Mouse (Mus musculus): ENCODE data around the gene Tmem184c. TPM values are rescaled to one million over a fixed set of nuclear protein-coding genes. Genes with fewer than 3 reads are reported as not detected.

Gene Tmem184c
- 44.5 and 46.6 TPM in 2 replicates for polyA plus RNA-seq (2012; rRNA removed)

DNA sequence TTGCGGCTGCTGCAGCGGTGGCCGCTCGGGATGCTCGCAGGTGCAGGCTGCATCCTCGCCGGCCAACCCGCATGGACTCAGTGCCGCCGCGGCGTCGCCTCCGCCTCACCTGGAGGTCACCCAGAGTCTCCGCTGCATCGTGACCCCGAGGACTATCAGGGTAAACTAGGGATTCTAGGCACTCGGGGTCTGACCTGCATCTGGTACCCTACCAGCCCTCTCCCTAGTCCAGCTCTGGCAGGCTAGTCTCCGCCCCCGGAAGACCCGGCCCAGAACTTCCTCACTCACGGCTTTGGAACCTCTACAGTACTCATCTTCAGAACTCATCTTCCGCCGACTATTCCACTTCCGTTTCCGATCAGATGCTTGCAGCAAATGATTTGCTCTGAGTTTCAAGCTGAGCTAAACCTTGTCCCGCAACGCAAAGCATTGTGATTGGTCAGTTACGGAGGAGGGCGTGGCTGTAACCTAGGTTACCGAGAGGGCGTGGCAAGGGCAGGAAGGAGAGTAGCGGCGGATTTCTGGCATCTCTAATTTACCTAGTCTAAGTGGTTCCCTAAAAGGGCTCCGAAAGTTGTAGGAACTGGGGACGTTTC, at the start of gene Tmem184c:
Gene Tmem184c, minus strand, starts transcription at position 325 of the 596 bp plus-strand sequence.
- peak; percentile 99 for DNase-seq (ENCODE audit: low read depth)
- TF ChIP-seq POLR2A (IDR thresholded peaks at IDR 0.05; ENCODE audit: borderline replicate concordance, extremely low read depth, insufficient read depth, insufficient read length, poor library complexity, severe bottlenecking) (peak; percentile 43; the same call in 1 of the 2 replicates), CTCF (IDR thresholded peaks at IDR 0.05; ENCODE audit: borderline replicate concordance, extremely low read depth, insufficient read depth, insufficient read length) (no peak)

DNA sequence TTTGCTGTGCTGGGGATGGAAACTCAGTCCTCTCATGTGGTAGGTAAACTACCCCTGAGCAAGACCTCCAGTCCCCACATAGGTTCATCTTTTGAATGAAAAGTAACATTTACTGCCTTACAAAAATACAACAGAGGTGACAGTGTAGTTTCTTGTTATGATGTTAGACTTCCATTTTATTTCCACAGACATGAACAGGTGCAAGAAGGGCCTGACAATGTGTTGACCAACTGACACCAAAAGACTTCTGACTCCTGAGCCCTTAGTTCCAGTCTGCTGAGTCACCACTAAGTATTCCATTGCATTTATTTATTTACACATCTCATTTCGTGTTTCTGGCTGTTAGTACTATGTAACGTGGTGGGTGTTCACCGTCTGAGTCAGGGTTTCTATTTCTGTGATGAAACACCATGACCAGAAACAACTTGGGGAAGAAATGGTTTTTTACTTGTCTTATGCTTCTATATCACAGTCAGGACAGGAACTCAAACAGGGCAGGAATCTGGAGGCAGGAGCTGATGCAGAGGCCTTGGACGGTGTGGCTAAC, 49.1 kb upstream of the Tmem184c start:
- DNase-seq (ENCODE audit: low read depth): no peak
- TF ChIP-seq POLR2A (IDR thresholded peaks at IDR 0.05; ENCODE audit: borderline replicate concordance, extremely low read depth, insufficient read depth, insufficient read length, poor library complexity, severe bottlenecking) (no peak), CTCF (IDR thresholded peaks at IDR 0.05; ENCODE audit: borderline replicate concordance, extremely low read depth, insufficient read depth, insufficient read length) (no peak)

DNA sequence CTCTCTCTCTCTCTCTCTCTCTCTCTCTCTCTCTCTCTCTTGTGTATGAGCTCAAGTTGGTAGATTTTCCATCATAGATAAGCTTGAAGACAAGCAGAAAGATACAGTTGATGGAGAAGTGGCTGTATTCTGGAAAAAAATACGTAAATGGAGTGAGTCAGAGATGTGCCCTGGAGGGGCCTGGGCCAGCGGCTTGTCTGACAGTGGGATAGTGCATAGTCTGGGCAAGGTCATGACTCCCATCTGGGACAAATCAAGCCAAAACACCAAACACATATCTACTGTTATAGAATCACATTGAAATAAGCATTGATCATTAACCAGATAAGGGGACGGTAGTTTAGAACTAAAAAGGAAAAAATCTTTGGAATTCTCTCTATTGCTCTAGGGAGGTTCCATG, 47.9 kb upstream of the Tmem184c start:
- DNase-seq (ENCODE audit: low read depth): no peak
- TF ChIP-seq POLR2A (IDR thresholded peaks at IDR 0.05; ENCODE audit: borderline replicate concordance, extremely low read depth, insufficient read depth, insufficient read length, poor library complexity, severe bottlenecking): no peak
- TF ChIP-seq CTCF (IDR thresholded peaks at IDR 0.05; ENCODE audit: borderline replicate concordance, extremely low read depth, insufficient read depth, insufficient read length): no peak

GRCm38 (mm10) chr8:77650646-77651190, 40.2 kb upstream of the Tmem184c start:
- TF ChIP-seq CTCF (IDR thresholded peaks at IDR 0.05; ENCODE audit: borderline replicate concordance, extremely low read depth, insufficient read depth, insufficient read length): no peak
- no peak for TF ChIP-seq POLR2A (IDR thresholded peaks at IDR 0.05; ENCODE audit: borderline replicate concordance, extremely low read depth, insufficient read depth, insufficient read length, poor library complexity, severe bottlenecking)
- no peak for DNase-seq (ENCODE audit: low read depth)

DNA sequence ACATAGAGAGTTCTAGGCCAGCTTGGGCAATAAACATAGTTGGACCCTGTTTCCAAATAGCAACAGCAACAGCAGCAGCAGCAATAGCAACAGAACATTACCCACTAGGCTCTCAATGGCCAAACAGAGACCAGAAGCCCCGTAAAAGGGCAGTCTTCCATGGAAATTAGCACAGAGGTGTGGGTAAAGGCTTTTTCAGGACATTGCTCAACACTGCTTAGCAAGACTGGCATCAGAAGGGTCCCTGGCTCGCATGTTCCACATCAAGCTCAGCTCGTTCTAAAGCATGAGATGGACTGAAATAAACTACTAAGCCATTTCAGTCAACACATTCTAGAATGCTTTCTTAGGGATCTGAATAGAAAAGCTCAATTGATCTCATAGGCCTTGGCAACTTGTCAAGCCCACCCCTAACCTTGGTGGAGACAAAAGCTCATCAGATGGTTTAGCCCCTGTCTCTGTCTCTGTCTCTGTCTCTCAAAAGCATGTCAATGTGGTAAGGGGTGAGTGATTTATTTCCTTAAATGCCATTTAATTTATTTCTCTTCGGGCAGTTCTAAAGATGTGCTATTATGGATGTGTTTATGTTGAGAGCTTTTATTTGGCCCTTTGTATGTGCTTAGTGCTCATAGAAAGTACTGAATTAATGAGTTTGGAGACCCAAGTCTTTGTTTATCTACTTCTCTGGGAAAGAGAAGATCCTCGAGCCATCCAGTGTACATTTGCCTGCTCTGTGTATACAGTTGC, 29.8 kb upstream of the Tmem184c start:
- peak; percentile 23 for DNase-seq (ENCODE audit: low read depth)
- TF ChIP-seq CTCF (IDR thresholded peaks at IDR 0.05; ENCODE audit: borderline replicate concordance, extremely low read depth, insufficient read depth, insufficient read length) (no peak), POLR2A (IDR thresholded peaks at IDR 0.05; ENCODE audit: borderline replicate concordance, extremely low read depth, insufficient read depth, insufficient read length, poor library complexity, severe bottlenecking) (no peak)

DNA sequence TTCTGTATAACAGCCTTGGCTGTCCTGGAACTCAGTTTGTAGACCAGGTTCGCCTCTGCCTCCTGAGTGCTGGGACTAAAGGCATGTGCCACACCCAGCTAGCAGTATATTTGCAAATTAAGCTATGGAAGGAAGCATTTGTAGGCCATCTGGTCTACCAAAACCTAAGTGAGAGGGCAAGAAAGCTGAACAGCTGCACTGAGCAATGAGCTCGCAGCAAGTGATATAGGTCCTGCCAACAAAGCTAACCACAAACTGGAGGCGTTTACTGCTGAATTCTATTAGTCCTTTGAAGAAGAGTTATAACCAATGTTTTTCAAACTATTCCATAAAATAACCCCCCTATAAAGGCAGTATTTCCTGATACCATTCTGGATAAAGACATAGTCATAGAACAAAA, 27.1 kb upstream of the Tmem184c start:
- TF ChIP-seq POLR2A (IDR thresholded peaks at IDR 0.05; ENCODE audit: borderline replicate concordance, extremely low read depth, insufficient read depth, insufficient read length, poor library complexity, severe bottlenecking): no peak
- no peak for DNase-seq (ENCODE audit: low read depth)

DNA sequence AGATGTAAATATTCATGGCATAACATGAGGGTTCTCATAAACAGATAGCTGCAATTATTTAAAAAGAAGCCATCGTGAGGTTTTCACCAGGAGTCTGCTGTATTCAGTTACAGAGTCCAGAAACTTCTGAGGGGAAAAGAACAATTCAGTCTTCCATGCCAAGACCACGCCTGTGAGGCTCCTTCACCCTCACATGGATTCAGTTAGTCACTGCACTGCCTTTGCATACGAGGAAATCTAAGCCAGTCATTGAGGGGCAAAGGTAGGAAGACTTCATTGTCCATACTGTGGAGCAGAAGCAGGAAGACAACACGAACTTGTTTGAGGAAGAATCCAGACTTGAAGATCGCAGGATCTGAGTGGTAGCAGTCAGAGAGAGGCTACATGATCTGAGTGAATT, 23.5 kb upstream of the Tmem184c start:
- DNase-seq (ENCODE audit: low read depth): no peak
- no peak for TF ChIP-seq POLR2A (IDR thresholded peaks at IDR 0.05; ENCODE audit: borderline replicate concordance, extremely low read depth, insufficient read depth, insufficient read length, poor library complexity, severe bottlenecking)
- TF ChIP-seq CTCF (IDR thresholded peaks at IDR 0.05; ENCODE audit: borderline replicate concordance, extremely low read depth, insufficient read depth, insufficient read length): no peak

DNA sequence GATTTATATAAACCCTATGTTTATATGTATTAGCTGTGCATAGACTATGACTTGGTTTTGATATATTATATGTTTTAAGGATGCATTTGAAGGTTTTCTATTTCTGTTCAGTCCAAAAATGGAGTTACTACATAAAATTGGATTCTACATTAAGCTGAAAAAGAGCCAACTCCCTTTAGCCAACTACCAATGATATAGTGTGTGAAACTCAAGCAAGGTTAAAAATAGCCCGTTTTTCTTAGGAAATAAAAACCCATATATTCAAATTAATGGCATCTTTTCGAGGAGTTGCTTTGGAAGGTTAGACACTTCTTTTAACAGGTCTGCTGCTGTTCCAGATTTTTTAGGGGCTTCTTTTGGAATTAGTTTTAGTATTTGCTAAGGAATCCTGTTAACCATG, 22.7 kb upstream of the Tmem184c start:
- DNase-seq (ENCODE audit: low read depth): no peak
- no peak for TF ChIP-seq POLR2A (IDR thresholded peaks at IDR 0.05; ENCODE audit: borderline replicate concordance, extremely low read depth, insufficient read depth, insufficient read length, poor library complexity, severe bottlenecking)
- TF ChIP-seq CTCF (IDR thresholded peaks at IDR 0.05; ENCODE audit: borderline replicate concordance, extremely low read depth, insufficient read depth, insufficient read length): no peak

DNA sequence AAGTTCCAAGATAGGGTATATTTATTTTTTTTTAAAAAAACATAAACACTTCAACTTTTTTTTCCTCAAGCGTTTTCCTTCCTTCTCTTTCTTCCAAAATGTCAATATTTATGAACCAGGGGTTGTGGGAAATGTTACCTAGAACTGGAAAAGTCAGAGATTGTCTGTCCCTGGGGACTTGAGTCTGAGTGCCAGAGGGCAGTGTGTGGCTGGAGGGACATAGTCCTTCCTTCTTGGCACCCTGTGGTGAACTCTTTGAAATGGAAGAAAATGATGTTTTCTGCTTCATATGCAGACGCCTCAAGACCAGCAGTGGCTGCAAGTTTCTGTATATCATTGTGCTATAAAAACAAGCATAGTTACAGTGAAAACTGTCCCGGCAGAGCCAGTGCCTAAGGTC, 20.2 kb upstream of the Tmem184c start:
- TF ChIP-seq POLR2A (IDR thresholded peaks at IDR 0.05; ENCODE audit: borderline replicate concordance, extremely low read depth, insufficient read depth, insufficient read length, poor library complexity, severe bottlenecking) (no peak), CTCF (IDR thresholded peaks at IDR 0.05; ENCODE audit: borderline replicate concordance, extremely low read depth, insufficient read depth, insufficient read length) (no peak)
- peak; percentile 29 for DNase-seq (ENCODE audit: low read depth)

DNA sequence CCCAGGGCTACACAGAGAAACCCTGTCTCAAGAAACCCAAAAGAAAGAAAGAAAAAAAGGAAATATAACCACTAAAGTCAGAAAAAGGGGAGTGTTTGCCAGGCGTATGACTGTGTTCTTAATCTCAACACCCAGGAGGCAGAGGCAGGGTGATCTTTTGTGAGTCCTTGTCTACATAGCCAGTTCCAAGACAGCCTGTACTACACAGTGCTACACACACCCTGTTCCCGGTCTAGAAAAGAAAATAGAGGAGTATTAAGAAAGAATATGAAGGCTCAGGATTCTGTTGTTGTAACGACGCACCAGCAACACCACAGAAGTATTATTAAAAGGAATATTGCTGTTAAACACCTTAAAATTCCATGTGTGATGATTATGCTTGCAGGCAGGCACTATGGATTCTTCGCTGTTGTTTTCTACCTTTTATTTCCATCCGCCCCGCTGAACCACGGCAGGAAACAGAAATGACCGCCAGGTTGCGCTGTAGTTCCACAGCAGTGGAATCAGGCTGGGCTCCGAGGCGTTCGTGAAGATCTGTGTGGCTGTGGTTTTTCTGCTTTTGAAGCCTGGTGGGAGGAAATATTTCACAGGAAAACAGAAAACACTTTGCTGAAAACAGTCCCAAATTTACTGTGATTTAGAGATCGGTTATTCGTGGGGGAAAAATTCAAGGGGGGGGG, 19.5 kb upstream of the Tmem184c start:
- TF ChIP-seq CTCF (IDR thresholded peaks at IDR 0.05; ENCODE audit: borderline replicate concordance, extremely low read depth, insufficient read depth, insufficient read length) (peak; percentile 98), POLR2A (IDR thresholded peaks at IDR 0.05; ENCODE audit: borderline replicate concordance, extremely low read depth, insufficient read depth, insufficient read length, poor library complexity, severe bottlenecking) (no peak)
- DNase-seq (ENCODE audit: low read depth): peak; percentile 91

DNA sequence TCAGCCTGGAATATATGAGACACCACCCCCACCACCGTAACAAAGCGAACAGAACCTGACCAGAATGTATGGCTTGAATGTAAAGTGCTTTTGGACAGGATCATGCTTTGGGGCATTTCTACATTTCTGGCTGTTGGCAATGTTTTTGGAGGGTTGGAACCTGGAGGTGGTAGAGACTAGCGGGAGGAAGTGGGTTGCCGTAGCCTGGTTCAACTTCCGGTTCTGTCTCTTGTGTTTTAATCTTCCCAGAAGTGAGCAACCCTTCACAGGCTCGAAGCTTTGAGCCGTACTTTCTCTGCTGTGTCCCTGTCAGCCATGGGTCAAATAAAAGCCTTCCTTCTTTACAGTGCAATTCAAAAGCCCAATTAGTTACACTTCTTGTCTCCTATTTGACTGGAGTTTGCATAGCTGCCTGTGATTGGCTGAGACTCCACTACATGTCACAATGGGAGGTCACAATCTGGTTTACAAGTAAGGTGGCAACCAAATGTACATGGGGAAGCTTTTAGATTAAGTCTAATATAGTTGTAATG, 13.2 kb upstream of the Tmem184c start:
- DNase-seq (ENCODE audit: low read depth): peak; percentile 17
- TF ChIP-seq POLR2A (IDR thresholded peaks at IDR 0.05; ENCODE audit: borderline replicate concordance, extremely low read depth, insufficient read depth, insufficient read length, poor library complexity, severe bottlenecking) (no peak), CTCF (IDR thresholded peaks at IDR 0.05; ENCODE audit: borderline replicate concordance, extremely low read depth, insufficient read depth, insufficient read length) (no peak)
